Mouse (Mus musculus): Measurements from ENCODE around the gene Gm2431. TPM values are rescaled to one million over a fixed set of nuclear protein-coding genes. Genes with fewer than 3 reads are reported as not detected.
A peak's percentile ranks its signal among the peaks of the same experiment; 100 is the strongest.
"Not testable (repeated sequence)": the region's sequence is repeated elsewhere in the genome, so short reads cannot be mapped to it uniquely, and the experiment has no call there.

The Gm2431 gene
- total RNA-seq (2015; ENCODE audit: low replicate concordance) (not detected in 2 replicates), total RNA-seq (2017; ENCODE audit: low replicate concordance) (not detected in 2 replicates)

- ATAC-seq (replicated peaks; ENCODE audit: low FRiP score, poor library complexity, severe bottlenecking): not testable (repeated sequence)
Measured at GRCm38 (mm10) chr7:142258254-142258653, at the start of gene Gm2431. Gm2431 (minus strand) TSS chr7:142258354.

DNA sequence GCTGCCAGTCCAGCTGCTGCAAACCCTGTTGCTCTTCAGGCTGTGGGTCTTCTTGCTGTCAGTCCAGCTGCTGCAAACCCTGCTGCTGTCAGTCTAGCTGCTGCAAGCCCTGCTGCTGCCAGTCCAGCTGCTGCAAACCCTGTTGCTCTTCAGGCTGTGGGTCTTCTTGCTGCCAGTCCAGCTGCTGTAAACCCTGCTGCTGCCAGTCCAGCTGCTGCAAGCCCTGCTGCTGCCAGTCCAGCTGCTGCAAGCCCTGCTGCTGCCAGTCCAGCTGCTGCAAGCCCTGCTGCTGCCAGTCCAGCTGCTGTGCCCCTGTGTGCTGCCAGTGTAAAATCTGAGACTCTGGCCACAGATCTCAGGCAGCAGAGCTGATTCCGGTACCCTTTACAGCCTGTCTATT is 45.8 kb upstream of the Gm2431 start:
- ATAC-seq (replicated peaks; ENCODE audit: low FRiP score, poor library complexity, severe bottlenecking): not testable (repeated sequence)

GRCm38 (mm10) chr7:142303249-142303648 is 45.1 kb upstream of the Gm2431 start, which contains the start of gene Krtap5-4:
Krtap5-4 (plus strand) TSS chr7:142303549.
- no peak for ATAC-seq (replicated peaks; ENCODE audit: low FRiP score, poor library complexity, severe bottlenecking)

- ATAC-seq (replicated peaks; ENCODE audit: low FRiP score, poor library complexity, severe bottlenecking): not testable (repeated sequence)
Measured at GRCm38 (mm10) chr7:142297018-142297417, 38.9 kb upstream of the Gm2431 start, which contains the start of gene Krtap5-1. Krtap5-1 (minus strand) TSS chr7:142297118.

DNA sequence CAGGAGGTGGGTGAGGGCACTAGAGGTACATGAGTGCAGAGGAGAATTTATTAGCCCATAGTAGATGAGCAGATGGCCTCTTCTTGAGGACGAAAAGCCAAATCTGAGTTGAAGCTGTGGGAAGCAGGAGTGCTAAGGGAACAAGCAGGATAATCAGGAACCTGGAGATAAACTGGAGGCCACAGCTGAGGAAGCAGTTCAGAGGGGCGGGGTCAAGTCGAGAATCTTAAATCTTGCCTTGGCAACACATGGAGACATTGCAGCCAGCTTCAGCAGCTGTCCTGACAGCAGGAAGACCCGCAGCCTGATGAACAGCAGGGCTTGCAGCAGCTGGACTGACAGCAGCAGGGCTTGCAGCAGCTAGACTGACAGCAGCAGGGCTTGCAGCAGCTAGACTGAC is 38.0 kb upstream of the Gm2431 start:
- not testable (repeated sequence) for ATAC-seq (replicated peaks; ENCODE audit: low FRiP score, poor library complexity, severe bottlenecking)

GRCm38 (mm10) chr7:142295418-142295817 is 37.3 kb upstream of the Gm2431 start:
- ATAC-seq (replicated peaks; ENCODE audit: low FRiP score, poor library complexity, severe bottlenecking): no peak

- peak; percentile 61 for ATAC-seq (replicated peaks; ENCODE audit: low FRiP score, poor library complexity, severe bottlenecking)
Measured at GRCm38 (mm10) chr7:142293851-142294250, 35.7 kb upstream of the Gm2431 start.

GRCm38 (mm10) chr7:142285910-142286612 is 27.9 kb upstream of the Gm2431 start:
- ATAC-seq (replicated peaks; ENCODE audit: low FRiP score, poor library complexity, severe bottlenecking): not testable (repeated sequence)

GRCm38 (mm10) chr7:142285130-142285835 is 27.1 kb upstream of the Gm2431 start:
- no peak for ATAC-seq (replicated peaks; ENCODE audit: low FRiP score, poor library complexity, severe bottlenecking)

DNA sequence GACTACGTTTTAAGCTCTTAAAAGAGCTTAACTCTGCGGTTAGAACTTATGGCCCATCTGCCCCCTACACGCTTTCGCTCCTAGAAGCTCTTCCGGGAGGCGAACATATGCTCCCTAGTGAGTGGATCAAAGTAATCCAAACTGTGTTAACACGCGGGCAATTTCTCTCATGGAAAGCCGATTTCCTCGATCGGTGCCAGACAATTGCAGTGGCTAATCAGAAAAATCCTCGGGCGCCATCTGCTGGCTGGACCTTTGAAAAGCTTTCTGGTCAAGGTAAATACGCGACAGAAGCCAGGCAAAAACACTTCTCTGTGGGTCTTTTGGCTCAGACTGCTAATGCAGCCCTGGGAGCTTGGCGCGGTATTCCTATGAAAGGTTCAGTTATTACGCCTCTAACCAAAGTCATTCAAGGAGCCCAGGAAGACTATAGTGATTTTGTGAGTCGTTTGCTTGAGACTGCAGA is 26.5 kb upstream of the Gm2431 start:
- ATAC-seq (replicated peaks; ENCODE audit: low FRiP score, poor library complexity, severe bottlenecking): peak; percentile 68

GRCm38 (mm10) chr7:142284023-142284591 is 26.0 kb upstream of the Gm2431 start:
- no peak for ATAC-seq (replicated peaks; ENCODE audit: low FRiP score, poor library complexity, severe bottlenecking)

DNA sequence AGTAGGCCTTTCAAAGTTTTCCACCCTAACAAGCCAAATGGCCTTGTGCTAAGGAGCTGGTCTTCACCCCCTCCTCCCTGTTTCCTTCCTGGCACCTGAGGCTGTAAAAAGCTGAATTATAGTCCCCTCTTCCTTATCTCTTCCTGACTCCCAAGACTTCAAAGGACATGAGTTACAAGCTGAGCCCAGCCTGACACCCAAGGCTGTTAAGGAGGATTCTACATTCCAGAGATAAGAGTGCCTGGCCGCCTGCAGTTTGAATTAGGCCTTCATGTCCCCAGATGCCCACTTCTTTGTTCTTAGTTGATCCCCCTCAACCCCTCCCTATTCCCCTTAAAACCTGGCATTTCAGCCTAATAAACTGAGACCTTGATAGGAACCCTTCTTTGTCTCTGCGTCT is 24.7 kb upstream of the Gm2431 start:
- ATAC-seq (replicated peaks; ENCODE audit: low FRiP score, poor library complexity, severe bottlenecking): not testable (repeated sequence)

- not testable (repeated sequence) for ATAC-seq (replicated peaks; ENCODE audit: low FRiP score, poor library complexity, severe bottlenecking)
Measured at GRCm38 (mm10) chr7:142279291-142279690, 21.1 kb upstream of the Gm2431 start.

- ATAC-seq (replicated peaks; ENCODE audit: low FRiP score, poor library complexity, severe bottlenecking): 0 out of 2 replicates have a peak, but pooled peaks have one; percentile 66
Measured at GRCm38 (mm10) chr7:142278183-142278582, 20.0 kb upstream of the Gm2431 start.

GRCm38 (mm10) chr7:142274263-142274662 is 16.1 kb upstream of the Gm2431 start, which contains the start of gene Gm4559:
Gm4559 (minus strand) TSS chr7:142274363.
- ATAC-seq (replicated peaks; ENCODE audit: low FRiP score, poor library complexity, severe bottlenecking): not testable (repeated sequence)

DNA sequence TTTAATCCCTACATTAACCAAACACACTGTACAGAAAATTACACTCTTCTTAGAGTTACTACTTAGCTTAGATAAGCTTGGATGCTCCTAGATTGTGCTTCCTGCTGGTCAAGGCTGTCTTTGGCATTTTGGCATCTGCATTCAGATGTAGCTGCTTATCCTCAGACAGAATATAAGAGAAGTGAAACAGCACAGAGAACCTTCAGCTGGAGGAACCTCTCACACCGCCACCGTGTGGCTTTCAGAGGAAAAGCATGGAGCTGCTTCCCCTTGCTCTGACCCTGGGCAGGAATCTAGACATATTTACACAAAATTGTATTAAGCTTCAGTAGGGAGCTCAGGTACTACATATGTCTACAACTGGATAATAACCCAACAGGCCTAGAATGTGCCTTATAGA is 2.6 kb downstream of the Gm2431 start:
- no peak for ATAC-seq (replicated peaks; ENCODE audit: low FRiP score, poor library complexity, severe bottlenecking)

- ATAC-seq (replicated peaks; ENCODE audit: low FRiP score, poor library complexity, severe bottlenecking): no peak
Measured at GRCm38 (mm10) chr7:142249824-142250223, 8.3 kb downstream of the Gm2431 start.

GRCm38 (mm10) chr7:142240978-142241377 is 17.2 kb downstream of the Gm2431 start, which contains the start of gene Gm40460:
Gm40460 (minus strand) TSS chr7:142241078.
- ATAC-seq (replicated peaks; ENCODE audit: low FRiP score, poor library complexity, severe bottlenecking): no peak

DNA sequence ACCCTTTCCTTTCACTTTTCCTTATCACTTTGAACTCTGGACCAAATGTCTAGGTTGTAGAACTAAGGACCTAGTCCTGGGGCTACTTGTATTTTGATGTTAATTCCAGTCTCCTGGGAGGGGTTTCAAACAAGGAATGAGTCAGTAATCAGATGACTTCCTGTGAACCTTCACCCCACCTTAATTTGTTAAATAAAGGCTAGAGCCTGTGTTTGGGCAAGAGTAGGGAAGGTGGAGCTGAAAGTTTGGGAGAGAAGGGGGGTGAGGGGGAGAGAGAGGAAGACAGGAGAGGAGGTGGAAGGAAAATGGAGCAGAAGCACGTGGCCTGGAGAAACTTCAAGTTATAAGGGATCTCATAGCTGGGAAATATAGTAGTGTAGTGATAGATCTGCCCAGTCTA is 26.6 kb downstream of the Gm2431 start:
- ATAC-seq (replicated peaks; ENCODE audit: low FRiP score, poor library complexity, severe bottlenecking): no peak

- not testable (repeated sequence) for ATAC-seq (replicated peaks; ENCODE audit: low FRiP score, poor library complexity, severe bottlenecking)
Measured at GRCm38 (mm10) chr7:142229871-142230270, 28.3 kb downstream of the Gm2431 start, which contains the start of gene Krtap5-5. Krtap5-5 (minus strand) TSS chr7:142229971.

Measured in erythroid progenitor cell, adult 5-6 weeks (primary cell).